Mouse (Mus musculus) layer of hippocampus, postnatal 10 days (tissue): ENCODE measurements at regions not wholly inside any gene's neighbourhood (a gene's known extent, or its start where the extent isn't known, plus 50 kb on each side); places are given as distances from the start of the nearest gene placed in this dataset.

Source experiments
- DNase-seq, 2 experiments: peaks; one replicate each; pipeline ENCODE4 v3.0.0; 2021; ENCODE audit warnings: low spot score in 2 of 2

DNA sequence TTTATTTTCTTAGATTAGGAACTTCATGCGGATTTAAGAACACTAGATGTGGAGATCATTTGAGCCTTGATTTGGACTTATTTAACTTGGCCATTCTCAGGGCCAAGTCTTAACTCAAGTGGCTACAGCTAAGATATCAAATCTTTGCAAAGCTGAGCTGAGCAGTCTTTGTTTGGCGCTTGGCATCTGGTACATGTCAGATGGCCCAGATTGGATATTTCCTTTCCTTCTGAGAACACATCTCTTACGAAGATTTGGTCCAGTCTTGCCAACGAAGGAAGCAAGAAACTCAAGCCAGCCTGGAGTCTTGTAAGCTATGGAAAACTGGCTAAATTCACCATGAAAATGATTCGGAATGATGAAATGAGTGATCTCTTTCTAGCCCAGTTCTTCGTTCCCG is 59.1 kb upstream of the Cdc42ep3 start:
- DNase-seq: no peak

DNA sequence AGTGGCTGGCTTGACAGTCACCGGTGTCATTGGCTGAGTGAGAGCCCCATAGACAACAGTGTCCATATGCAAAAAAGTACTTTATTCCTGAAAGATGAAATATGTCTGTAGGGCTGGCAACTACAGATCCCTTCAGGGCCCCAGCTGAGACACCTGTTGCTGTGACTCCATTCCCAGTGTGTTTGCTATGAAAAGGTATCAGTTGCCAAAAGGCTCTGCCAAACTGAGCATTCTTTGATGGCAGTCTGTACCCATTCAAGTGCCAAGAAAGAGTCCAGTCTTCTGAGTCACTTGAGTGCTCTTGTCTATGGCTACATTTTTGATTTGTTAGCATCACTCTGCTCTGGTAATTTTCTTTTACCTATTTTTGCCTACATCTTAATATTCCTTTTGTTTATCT is 63.1 kb upstream of the Cdc42ep3 start:
- DNase-seq: no peak

GRCm38 (mm10) chr17:79421618-79422017 is 66.7 kb upstream of the Cdc42ep3 start:
- DNase-seq: no peak

DNA sequence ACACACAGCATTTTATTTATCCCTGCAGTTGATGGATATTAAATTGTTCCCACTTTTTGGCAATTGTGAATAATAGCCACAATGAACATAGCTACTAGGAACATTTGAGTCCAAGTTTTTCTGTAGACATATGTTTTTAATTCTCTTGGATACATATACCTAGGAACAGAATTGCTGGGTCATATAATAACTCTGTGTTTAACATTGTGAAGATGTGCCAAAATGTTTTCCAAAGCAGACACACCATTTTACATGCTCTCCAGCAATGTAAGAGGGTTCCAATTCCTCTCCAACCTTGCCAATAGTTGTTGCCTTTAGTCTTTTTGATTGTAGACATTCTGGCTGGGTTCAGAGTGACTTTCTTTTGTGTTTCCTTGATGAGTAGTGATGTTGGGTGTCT is 84.3 kb upstream of the Cdc42ep3 start:
- no peak for DNase-seq

GRCm38 (mm10) chr17:79442507-79443115 is 87.7 kb upstream of the Cdc42ep3 start:
- no peak for DNase-seq

DNA sequence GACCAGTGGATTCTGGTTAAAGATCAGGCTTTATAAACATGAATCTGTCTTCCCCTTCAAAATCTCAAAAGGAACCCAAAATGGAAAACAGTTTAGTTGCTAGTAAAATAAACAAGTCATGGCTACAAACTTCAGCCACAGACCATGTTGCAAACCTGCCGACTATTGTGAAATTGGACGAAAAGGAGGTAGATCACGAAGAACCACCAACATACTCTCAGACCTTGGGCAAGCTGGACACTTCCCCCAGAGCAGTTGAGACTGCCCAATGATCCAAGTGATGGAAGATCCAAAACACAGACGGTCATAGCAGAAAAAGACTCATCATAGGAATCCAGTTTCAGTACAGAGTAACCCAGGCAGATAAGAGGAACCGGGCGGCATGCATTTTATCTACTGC is 92.3 kb upstream of the Cdc42ep3 start:
- DNase-seq: no peak

DNA sequence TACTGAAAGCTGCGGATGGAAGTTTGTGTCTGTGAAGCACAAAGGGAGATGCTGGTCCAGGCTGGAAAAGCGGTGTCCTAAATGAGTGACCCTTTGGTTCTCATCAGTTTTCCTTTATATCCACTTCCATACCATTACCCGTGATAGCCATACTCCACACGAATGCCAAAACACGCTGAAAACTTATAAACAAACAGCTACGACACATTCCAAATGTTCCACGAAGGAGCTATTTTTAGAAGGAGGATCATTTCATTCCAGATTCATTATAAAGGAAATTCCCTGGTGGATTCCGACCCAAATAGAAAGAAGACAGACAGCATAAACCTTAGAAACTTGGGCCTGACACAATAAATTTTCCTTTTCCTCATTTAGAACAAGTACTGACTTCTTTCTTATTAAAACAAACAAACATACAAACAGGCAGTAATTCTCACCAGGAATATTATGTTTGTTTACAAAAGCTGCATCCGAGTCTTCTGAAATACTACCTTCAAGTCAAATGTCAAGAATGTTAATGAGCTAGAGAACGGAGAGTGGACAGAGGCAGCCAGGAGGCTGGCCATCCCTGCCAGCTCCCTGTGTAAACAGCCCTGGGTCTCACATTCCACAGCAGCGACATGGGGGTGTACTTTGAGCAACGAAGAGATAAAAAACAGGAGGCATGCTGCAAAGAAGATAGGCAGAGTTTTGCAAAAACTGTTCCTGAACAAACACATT is 96.4 kb upstream of the Cdc42ep3 start:
- DNase-seq: no peak

GRCm38 (mm10) chr17:79453825-79454224 is 98.9 kb upstream of the Cdc42ep3 start:
- no peak for DNase-seq

- DNase-seq: no peak
Observed at GRCm38 (mm10) chr17:79454526-79454925, 99.6 kb upstream of the Cdc42ep3 start.

GRCm38 (mm10) chr17:79455229-79455628 is 100.3 kb upstream of the Cdc42ep3 start:
- DNase-seq: no peak

DNA sequence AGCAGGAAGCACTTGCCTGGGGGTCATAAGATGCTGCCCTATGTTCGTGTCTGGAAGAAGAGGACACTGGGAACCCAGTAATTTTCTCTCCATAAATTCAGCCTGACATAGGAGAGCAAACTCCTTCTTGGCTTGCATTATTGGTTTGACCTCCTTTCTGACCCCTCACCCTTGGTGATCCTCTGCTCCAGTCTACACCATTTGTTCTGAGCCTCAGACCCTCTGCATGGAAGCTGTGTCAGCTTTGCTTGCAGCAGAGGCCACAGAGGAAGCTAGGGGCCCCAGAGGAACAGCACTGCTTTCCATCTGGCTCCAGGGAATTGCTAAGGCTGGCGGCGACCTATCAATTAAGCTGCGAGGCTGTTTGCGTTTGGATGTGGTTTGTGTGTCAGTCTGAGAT is 102.7 kb upstream of the Cdc42ep3 start:
- no peak for DNase-seq

GRCm38 (mm10) chr17:79461681-79462091 is 106.8 kb upstream of the Cdc42ep3 start:
- DNase-seq: no peak

GRCm38 (mm10) chr17:79463074-79463694 is 108.3 kb upstream of the Cdc42ep3 start:
- no peak for DNase-seq

GRCm38 (mm10) chr17:79465666-79466065 is 110.8 kb upstream of the Cdc42ep3 start:
- DNase-seq: no peak

DNA sequence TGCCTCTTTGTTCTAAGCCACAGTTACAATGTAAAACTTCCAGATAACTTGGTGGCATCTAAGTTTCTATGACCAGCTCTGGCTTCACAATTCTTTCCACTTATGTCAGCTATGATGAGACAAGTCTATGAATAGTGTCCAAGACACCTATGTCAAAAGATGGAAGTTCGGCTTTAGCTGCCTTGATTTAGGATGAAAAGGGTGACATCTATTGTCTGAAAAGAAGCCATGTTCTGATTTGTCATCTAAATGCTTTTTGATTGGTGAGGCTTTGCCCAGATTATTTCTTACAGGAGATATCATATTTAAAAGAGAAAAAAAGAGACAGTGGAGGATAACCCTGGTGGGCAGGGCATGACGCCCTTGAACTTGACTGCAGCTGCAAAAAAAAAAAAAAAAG is 116.7 kb upstream of the Cdc42ep3 start:
- no peak for DNase-seq

DNA sequence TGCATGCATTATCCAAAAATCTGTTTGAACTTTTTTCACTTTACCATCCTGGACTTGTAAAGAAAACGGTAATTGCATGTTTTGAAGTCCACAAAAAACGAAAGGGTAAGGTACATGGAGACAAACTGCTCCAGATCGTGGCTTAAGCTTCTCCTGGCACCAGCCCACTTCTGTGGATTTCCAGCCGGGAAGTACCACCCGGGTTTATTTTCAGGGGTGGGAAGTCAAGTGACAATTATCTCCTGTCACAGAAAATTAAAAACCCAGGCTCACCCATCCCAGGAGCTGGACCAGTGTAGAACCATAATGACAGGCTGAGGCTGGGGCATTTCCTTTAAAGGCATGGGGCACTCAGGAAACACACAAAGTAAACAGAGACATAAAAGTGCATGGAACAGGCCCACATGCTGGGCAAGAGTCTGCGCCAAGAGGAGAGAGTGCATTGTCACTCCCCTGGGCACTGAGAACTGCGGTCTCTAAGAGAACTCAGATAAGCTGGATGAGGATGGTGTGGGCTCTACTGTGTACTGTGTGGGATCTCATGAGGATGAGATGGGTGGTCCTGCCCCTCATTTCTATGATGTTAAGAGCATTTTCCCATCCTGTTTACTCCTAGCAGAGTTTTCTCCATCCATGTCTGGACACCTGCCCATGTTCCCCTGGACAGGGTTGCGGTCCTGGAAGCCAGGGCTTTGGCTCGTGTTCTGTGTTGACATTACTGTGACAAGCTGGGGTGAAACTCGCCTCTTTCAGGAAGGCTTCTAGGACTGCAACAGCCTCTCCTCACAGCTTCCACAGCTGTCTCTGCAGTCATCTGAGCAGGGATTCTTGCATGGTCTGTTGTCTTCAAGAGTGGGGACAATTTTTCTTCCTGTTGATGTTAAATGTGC is 117.5 kb upstream of the Cdc42ep3 start:
- peak; percentile 7 to 13 for DNase-seq

DNA sequence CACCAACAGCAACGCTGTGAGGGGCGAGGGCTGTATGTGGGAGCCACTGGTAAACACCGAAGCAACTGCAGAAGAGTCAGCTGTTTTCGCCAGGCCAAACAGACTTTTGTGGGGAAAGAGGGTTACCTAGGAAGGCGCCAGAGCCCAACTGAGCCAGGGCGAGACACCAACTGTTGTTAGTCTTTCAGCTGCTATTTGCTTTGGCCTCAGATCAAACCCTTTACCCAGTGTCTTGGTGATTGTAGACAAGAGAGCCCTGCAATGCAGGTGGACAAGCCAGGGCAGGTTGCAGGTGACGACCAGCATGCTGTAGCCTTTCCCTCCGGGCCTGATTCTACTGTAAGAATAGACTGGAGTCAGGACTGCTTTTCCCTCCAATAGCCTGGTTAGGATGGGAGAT is 121.8 kb upstream of the Cdc42ep3 start:
- DNase-seq: no peak

- no peak for DNase-seq
Observed at GRCm38 (mm10) chr17:79481112-79481738, 126.3 kb upstream of the Cdc42ep3 start.

DNA sequence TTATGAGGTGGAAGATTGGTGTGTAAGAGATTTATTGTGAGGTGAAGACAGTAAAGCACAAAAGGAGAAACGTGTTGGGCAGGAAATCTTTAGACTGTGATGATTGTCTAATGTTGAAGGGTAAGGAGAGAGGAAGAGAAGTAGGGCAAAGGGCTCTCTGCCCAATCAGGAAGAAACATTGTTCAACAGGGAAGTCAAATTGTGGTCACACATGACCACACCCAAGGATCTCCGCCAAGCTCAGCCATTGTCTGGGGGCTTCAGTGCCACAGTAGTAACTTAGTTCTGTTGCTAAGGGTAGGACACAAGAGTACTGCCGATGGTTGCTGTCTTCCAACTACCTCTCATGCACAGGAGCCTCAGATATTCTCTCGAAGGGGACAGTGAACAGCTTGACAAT is 127.0 kb upstream of the Cdc42ep3 start:
- DNase-seq: no peak

GRCm38 (mm10) chr17:79485239-79485638 is 126.4 kb upstream of the Rmdn2 start:
- no peak for DNase-seq

GRCm38 (mm10) chr17:79489306-79489705 is 122.4 kb upstream of the Rmdn2 start:
- DNase-seq: no peak
